Mouse (Mus musculus) heart, adult 2 months (tissue): ENCODE data around the gene Sgk1. TPM values are rescaled to one million over a fixed set of nuclear protein-coding genes. Genes with fewer than 3 reads are reported as not detected.
A peak's percentile ranks its signal among the peaks of the same experiment; 100 is the strongest.

Source experiments
- DNase-seq, 2 experiments: peaks; one replicate each; pipeline ENCODE4 v3.0.0; 2021
- H3K27ac ChIP-seq: fragments of 200-600 bp; 2 replicates; pipeline ENCODE4 v1.8.1; 2022
- H3K27me3 ChIP-seq: fragments of 200-500 bp; 2 replicates; pipeline ENCODE4 v1.6.1; 2012; ENCODE audit warnings: mild to moderate bottlenecking, low read length, inconsistent platforms, mixed read lengths; ENCODE audit not compliant: control insufficient read depth, insufficient read depth
- H3K36me3 ChIP-seq: fragments of 200-500 bp; 2 replicates; pipeline ENCODE4 v1.6.1; 2012; ENCODE audit warnings: low read length, inconsistent platforms; ENCODE audit not compliant: control insufficient read depth, insufficient read depth
- H3K4me1 ChIP-seq: fragments of 200-500 bp; 2 replicates; pipeline ENCODE4 v1.6.1; 2011; ENCODE audit warnings: low read length; ENCODE audit not compliant: control insufficient read depth, insufficient read depth
- H3K4me3 ChIP-seq: fragments of 200-600 bp; 2 replicates; pipeline ENCODE4 v1.8.1; 2022
- H3K79me2 ChIP-seq: fragments of 200-500 bp; replicated peaks from 2 replicates; pipeline ENCODE4 v1.6.1; 2012; ENCODE audit warnings: mild to moderate bottlenecking, inconsistent platforms, low read length, moderate library complexity, mixed read lengths; ENCODE audit not compliant: control insufficient read depth, insufficient read depth
- H3K9ac ChIP-seq: fragments of 200-500 bp; 2 replicates; pipeline ENCODE4 v1.6.1; 2012; ENCODE audit warnings: low read depth, mild to moderate bottlenecking, control low read depth, inconsistent platforms, low read length, mixed read lengths
- CTCF ChIP-seq: fragments of 200-600 bp; IDR thresholded peaks from 2 replicates; pipeline ENCODE4 v1.8.1; 2022; ENCODE audit warnings: antibody characterized with exemption, mild to moderate bottlenecking, moderate library complexity
- EP300 ChIP-seq: fragments of 200-500 bp; IDR thresholded peaks from 2 replicates; pipeline ENCODE4 v1.6.1; 2011; ENCODE audit warnings: low read depth, low read length, control low read depth; ENCODE audit not compliant: insufficient read depth
- POLR2A ChIP-seq: fragments of 200-500 bp; IDR thresholded peaks from 2 replicates; pipeline ENCODE4 v1.6.1; 2011; ENCODE audit warnings: mild to moderate bottlenecking, low read depth, low read length, control low read depth; ENCODE audit not compliant: insufficient read depth
- WGBS: fragments of 180-500 bp; shearing (Covaris S2); methylation state at CpG from one replicate; pipeline ENCODE4 v1.1.7; 2018; 5-methylcytosine and 5-hydroxymethylcytosine counted together
- intact Hi-C: fragments of 180-260 bp; cut with DNase I; formaldehyde crosslinking; loops from one replicate; pipeline ENCODE4 v1.15.1; 2025
- long read RNA-seq: library from polyadenylated mRNA; stranded (forward); transcript quantifications from one replicate; pipeline ENCODE4 v2.0.0, GENCODE M21; 2021
- polyA plus RNA-seq: library from polyadenylated mRNA; depleted of rRNA; stranded (reverse); fragments of >200 nt; gene quantifications from 2 replicates; pipeline ENCODE4 v1.2.3, GENCODE M21; 2012; rRNA removed
- total RNA-seq, 2 experiments: library from RNA; stranded (reverse); gene quantifications; 2 replicates each; pipeline ENCODE4 v1.2.3; 2021

The Sgk1 gene
- total RNA-seq (10 to 100 TPM; 64.7 to 89.1 TPM), polyA plus RNA-seq (31.9 and 43.5 TPM in 2 replicates)
- long read RNA-seq, transcript Sgk1-201 (12 exons, 2,456 nt) = major isoform, 29 of 66 reads
- long read RNA-seq, transcript Sgk1-202 (12 exons, 2,576 nt) = minor isoform, 26 of 66 reads
- long read RNA-seq, partial matches to known transcripts = 2 of 66 reads
- long read RNA-seq, other reads (novel, unspliced or antisense) = 6 of 66 reads

DNA sequence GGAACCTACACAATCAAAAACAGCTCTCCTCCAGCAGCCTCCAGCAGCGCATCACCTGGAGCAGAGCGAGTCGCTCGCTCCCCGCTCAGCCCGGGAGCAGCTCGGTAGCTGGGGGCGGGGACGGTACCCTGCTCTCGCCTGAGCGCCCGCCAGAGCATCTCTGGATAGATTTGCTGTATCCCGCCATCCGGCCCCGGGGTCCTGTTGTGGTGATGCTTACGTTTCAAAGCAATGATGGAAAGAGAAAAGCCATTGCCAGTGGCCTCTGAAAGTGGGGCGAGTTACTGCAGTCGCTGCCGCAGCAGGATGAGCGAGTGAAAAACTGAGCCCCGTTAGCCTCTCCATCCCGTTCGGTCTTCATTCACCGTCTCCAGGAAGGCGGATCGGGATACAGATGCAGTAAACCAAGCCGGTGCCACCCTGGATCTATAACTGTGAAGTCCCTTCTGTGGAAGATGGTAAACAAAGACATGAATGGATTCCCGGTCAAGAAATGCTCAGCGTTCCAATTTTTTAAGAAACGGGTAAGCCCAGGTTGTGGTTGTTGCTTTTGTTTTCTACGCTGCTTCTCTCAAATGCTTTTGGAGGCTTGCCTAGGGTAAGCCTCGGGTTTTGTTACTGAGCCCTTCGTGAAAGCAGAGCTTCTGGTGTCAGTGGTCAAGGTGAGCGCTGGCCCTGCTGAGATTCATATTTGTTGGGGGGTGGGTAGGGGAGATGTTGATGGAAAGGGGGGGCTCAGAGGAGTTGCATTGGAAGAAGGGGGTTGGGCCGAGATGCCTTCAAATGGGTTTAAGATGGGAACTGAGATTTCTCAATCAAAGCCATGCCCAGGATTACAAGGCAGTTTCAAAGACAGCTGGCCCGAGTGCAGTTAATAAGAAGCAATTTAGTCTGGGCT is at the start of gene Sgk1:
Gene Sgk1, plus strand, starts transcription at position 1 of the 898 bp plus-strand sequence.
- Histone ChIP-seq H3K4me3 (peak within 1 kb of the TSS; percentile 45), H3K9ac (no peak within 1 kb of the TSS), H3K4me1 (peaks cover 2% of the 10 kb centered on the region; the same call in 1 of the 2 replicates), H3K79me2 (no peaks in the 10 kb centered on the region), H3K27me3 (no peaks in the 10 kb centered on the region), H3K27ac (no peak within 1 kb of the TSS), H3K36me3 (no peaks in the 10 kb centered on the region)
- TF ChIP-seq CTCF = no peak
- no peak for TF ChIP-seq POLR2A
- TF ChIP-seq EP300 = no peak
- peak; percentile 17 to 43 for DNase-seq
- intact Hi-C loops = no loop called here
- WGBS = 15% methylated on average over 36 of the region's 36 CpGs

- no peak for TF ChIP-seq CTCF
- TF ChIP-seq EP300 = no peak
- no peak for TF ChIP-seq POLR2A
- DNase-seq = no peak
- no peak overlapping the region for H3K4me3 ChIP-seq
- no peak overlapping the region for H3K9ac ChIP-seq
- H3K4me1 ChIP-seq = peaks cover 2% of the 10 kb centered on the region
- no peak overlapping the region for H3K27ac ChIP-seq
- no peaks in the 10 kb centered on the region for H3K27me3 ChIP-seq
- WGBS = 91% methylated on average over 2 of the region's 2 CpGs
- intact Hi-C loops = no loop called here
- no peaks in the 10 kb centered on the region for H3K79me2 ChIP-seq
- no peaks in the 10 kb centered on the region for H3K36me3 ChIP-seq
Observed at GRCm38 (mm10) chr10:21832282-21832681, 49.7 kb upstream of the Sgk1 start.

- intact Hi-C loops = no loop called here
- Histone ChIP-seq H3K36me3 (no peaks in the 10 kb centered on the region), H3K4me3 (no peak overlapping the region), H3K27me3 (no peaks in the 10 kb centered on the region), H3K79me2 (no peaks in the 10 kb centered on the region), H3K4me1 (no peaks in the 10 kb centered on the region; the same call in 1 of the 2 replicates), H3K9ac (no peak overlapping the region), H3K27ac (no peak overlapping the region)
- WGBS = 72% methylated on average over 3 of the region's 3 CpGs
- no peak for DNase-seq
- no peak for TF ChIP-seq POLR2A
- no peak for TF ChIP-seq CTCF
- TF ChIP-seq EP300 = no peak
Observed at GRCm38 (mm10) chr10:21833757-21834156, 48.2 kb upstream of the Sgk1 start.

DNA sequence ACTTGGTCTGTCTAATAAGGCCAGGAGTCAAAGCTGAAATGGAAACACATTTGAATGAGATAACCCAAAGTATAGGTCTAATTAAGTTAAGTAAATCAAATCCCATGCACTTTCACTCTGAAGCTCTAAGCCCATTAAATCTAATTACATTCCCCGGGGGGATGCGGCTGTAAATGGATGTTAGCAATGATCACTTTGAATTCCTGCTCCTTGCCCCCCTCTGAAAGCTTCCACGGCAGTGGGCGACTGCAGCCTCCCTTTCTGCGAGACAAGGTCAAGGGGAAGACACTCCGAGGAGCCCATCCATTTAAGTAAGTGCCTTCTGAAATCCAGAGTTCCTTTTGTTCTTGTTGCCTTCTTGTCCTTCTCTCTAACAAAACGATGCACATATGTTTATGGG is 46.9 kb upstream of the Sgk1 start:
- Histone ChIP-seq H3K4me3 (no peak overlapping the region), H3K79me2 (no peaks in the 10 kb centered on the region), H3K27ac (no peak overlapping the region), H3K4me1 (peaks cover 3% of the 10 kb centered on the region), H3K9ac (no peak overlapping the region), H3K36me3 (no peaks in the 10 kb centered on the region), H3K27me3 (no peaks in the 10 kb centered on the region)
- TF ChIP-seq EP300 = no peak
- TF ChIP-seq POLR2A = no peak
- 82% methylated on average over 7 of the region's 7 CpGs for WGBS
- intact Hi-C loops = no loop called here
- no peak for DNase-seq

GRCm38 (mm10) chr10:21839248-21840155 is 42.5 kb upstream of the Sgk1 start:
- Histone ChIP-seq H3K36me3 (no peaks in the 10 kb centered on the region), H3K27ac (no peak overlapping the region), H3K4me1 (peaks cover 3% of the 10 kb centered on the region), H3K27me3 (no peaks in the 10 kb centered on the region), H3K4me3 (no peak overlapping the region), H3K79me2 (no peaks in the 10 kb centered on the region), H3K9ac (no peak overlapping the region)
- intact Hi-C loops = no loop called here
- TF ChIP-seq POLR2A (no peak), CTCF (no peak), EP300 (no peak)
- 36% methylated on average over 13 of the region's 13 CpGs for WGBS
- DNase-seq = no peak
